Mouse (Mus musculus): ENCODE data around the gene 2010300C02Rik.

The 2010300C02Rik gene

DNA sequence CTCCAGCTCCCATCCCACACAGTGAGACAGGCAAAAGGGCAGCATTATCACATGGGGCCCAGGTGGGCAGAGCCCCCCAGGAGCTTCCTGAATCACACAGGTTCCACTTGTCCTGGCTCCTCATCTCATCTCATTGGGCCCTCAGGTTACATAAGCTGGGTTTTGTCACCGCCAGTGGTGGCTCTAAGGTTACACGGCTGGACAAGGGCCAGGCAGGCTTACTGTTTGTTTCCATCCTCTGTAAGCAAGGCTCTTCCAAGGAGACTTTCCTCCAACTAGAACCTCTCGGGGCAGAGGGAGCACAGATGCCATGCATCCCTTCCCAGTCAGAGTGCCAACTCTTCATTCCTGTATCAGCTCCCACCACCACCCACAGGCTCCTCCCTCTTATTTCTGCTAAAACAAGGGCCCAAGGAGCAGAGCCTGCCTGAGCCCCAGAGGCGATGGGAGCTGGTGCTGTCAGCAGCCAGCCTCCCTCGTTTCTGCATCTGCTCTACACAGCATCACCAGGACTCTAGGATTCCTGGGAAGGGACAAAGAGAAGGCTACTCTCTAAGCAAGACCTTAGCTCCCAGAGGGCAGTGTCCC, 20.9 kb downstream of the 2010300C02Rik start:
- peaks cover 11% of the 10 kb centered on the region for H3K27me3 ChIP-seq (ENCODE audit: insufficient read depth, low read length)
- TF ChIP-seq CTCF (conservative IDR thresholded peaks at IDR 0.05; ENCODE audit: low read length) (no peak), POU5F1 (IDR thresholded peaks at IDR 0.05; ENCODE audit: borderline replicate concordance, low read length) (no peak), NANOG (IDR thresholded peaks at IDR 0.05; ENCODE audit: borderline replicate concordance, low read length) (no peak)
- peaks cover 26% of the 10 kb centered on the region for H3K4me1 ChIP-seq (replicated peaks; ENCODE audit: low read depth, low read length)
- no peak overlapping the region for H3K4me3 ChIP-seq (replicated peaks; ENCODE audit: low read length)
- H3K36me3 ChIP-seq (ENCODE audit: insufficient read depth, low read length): no peaks in the 10 kb centered on the region
- H3K9me3 ChIP-seq (ENCODE audit: low read length): no peaks in the 10 kb centered on the region

GRCm38 (mm10) chr1:37698186-37698839, 21.6 kb downstream of the 2010300C02Rik start:
- no peaks in the 10 kb centered on the region for H3K9me3 ChIP-seq (ENCODE audit: low read length)
- peaks cover 11% of the 10 kb centered on the region for H3K27me3 ChIP-seq (ENCODE audit: insufficient read depth, low read length)
- no peaks in the 10 kb centered on the region for H3K36me3 ChIP-seq (ENCODE audit: insufficient read depth, low read length)
- no peak overlapping the region for H3K4me3 ChIP-seq (replicated peaks; ENCODE audit: low read length)
- peaks cover 30% of the 10 kb centered on the region for H3K4me1 ChIP-seq (replicated peaks; ENCODE audit: low read depth, low read length)
- TF ChIP-seq CTCF (conservative IDR thresholded peaks at IDR 0.05; ENCODE audit: low read length): no peak
- TF ChIP-seq NANOG (IDR thresholded peaks at IDR 0.05; ENCODE audit: borderline replicate concordance, low read length): no peak
- TF ChIP-seq POU5F1 (IDR thresholded peaks at IDR 0.05; ENCODE audit: borderline replicate concordance, low read length): no peak

GRCm38 (mm10) chr1:37696918-37697317, 23.0 kb downstream of the 2010300C02Rik start:
- no peaks in the 10 kb centered on the region for H3K9me3 ChIP-seq (ENCODE audit: low read length)
- peaks cover 21% of the 10 kb centered on the region for H3K4me1 ChIP-seq (replicated peaks; ENCODE audit: low read depth, low read length)
- no peak for TF ChIP-seq NANOG (IDR thresholded peaks at IDR 0.05; ENCODE audit: borderline replicate concordance, low read length)
- no peak for TF ChIP-seq CTCF (conservative IDR thresholded peaks at IDR 0.05; ENCODE audit: low read length)
- no peak for TF ChIP-seq POU5F1 (IDR thresholded peaks at IDR 0.05; ENCODE audit: borderline replicate concordance, low read length)
- no peaks in the 10 kb centered on the region for H3K36me3 ChIP-seq (ENCODE audit: insufficient read depth, low read length)
- H3K4me3 ChIP-seq (replicated peaks; ENCODE audit: low read length): no peak overlapping the region
- H3K27me3 ChIP-seq (ENCODE audit: insufficient read depth, low read length): peaks cover 21% of the 10 kb centered on the region

GRCm38 (mm10) chr1:37695732-37696131, 24.2 kb downstream of the 2010300C02Rik start:
- peaks cover 29% of the 10 kb centered on the region for H3K4me1 ChIP-seq (replicated peaks; ENCODE audit: low read depth, low read length)
- peaks cover 22% of the 10 kb centered on the region for H3K27me3 ChIP-seq (ENCODE audit: insufficient read depth, low read length)
- no peak overlapping the region for H3K4me3 ChIP-seq (replicated peaks; ENCODE audit: low read length)
- H3K9me3 ChIP-seq (ENCODE audit: low read length): no peaks in the 10 kb centered on the region
- no peaks in the 10 kb centered on the region for H3K36me3 ChIP-seq (ENCODE audit: insufficient read depth, low read length)
- TF ChIP-seq NANOG (IDR thresholded peaks at IDR 0.05; ENCODE audit: borderline replicate concordance, low read length) (no peak), CTCF (conservative IDR thresholded peaks at IDR 0.05; ENCODE audit: low read length) (no peak)

- H3K36me3 ChIP-seq (ENCODE audit: insufficient read depth, low read length): no peaks in the 10 kb centered on the region
- no peaks in the 10 kb centered on the region for H3K9me3 ChIP-seq (ENCODE audit: low read length)
- peaks cover 22% of the 10 kb centered on the region for H3K27me3 ChIP-seq (ENCODE audit: insufficient read depth, low read length)
- peaks cover 29% of the 10 kb centered on the region for H3K4me1 ChIP-seq (replicated peaks; ENCODE audit: low read depth, low read length)
- H3K4me3 ChIP-seq (replicated peaks; ENCODE audit: low read length): no peak overlapping the region
- TF ChIP-seq NANOG (IDR thresholded peaks at IDR 0.05; ENCODE audit: borderline replicate concordance, low read length): no peak
- TF ChIP-seq POU5F1 (IDR thresholded peaks at IDR 0.05; ENCODE audit: borderline replicate concordance, low read length): no peak
Observed at GRCm38 (mm10) chr1:37694417-37694816, 25.5 kb downstream of the 2010300C02Rik start.

DNA sequence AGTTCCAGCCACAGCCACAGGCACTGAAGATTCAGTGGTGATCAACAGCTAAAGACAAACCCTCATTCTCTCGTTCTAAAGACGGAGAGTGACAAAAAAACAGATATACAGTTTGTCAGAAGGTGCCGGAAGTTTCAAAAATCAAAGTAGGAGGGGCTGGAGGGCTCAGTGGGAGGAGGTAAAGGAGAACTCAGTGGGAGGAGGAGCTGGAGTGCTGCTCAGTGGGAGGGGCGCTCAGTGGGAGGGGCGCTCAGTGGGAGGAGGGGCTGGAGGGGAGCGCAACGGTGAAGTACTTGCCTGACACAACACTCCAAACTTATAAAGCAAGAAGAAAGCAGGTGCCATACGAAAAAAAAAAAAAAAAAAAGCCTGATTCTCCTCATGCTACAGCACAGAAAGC, 28.7 kb downstream of the 2010300C02Rik start:
- H3K36me3 ChIP-seq (ENCODE audit: insufficient read depth, low read length): no peaks in the 10 kb centered on the region
- H3K9me3 ChIP-seq (ENCODE audit: low read length): no peaks in the 10 kb centered on the region
- TF ChIP-seq POU5F1 (IDR thresholded peaks at IDR 0.05; ENCODE audit: borderline replicate concordance, low read length): no peak
- no peak for TF ChIP-seq NANOG (IDR thresholded peaks at IDR 0.05; ENCODE audit: borderline replicate concordance, low read length)
- TF ChIP-seq CTCF (conservative IDR thresholded peaks at IDR 0.05; ENCODE audit: low read length): no peak
- peaks cover 17% of the 10 kb centered on the region for H3K27me3 ChIP-seq (ENCODE audit: insufficient read depth, low read length)
- H3K4me3 ChIP-seq (replicated peaks; ENCODE audit: low read length): no peak overlapping the region
- H3K4me1 ChIP-seq (replicated peaks; ENCODE audit: low read depth, low read length): peaks cover 27% of the 10 kb centered on the region

DNA sequence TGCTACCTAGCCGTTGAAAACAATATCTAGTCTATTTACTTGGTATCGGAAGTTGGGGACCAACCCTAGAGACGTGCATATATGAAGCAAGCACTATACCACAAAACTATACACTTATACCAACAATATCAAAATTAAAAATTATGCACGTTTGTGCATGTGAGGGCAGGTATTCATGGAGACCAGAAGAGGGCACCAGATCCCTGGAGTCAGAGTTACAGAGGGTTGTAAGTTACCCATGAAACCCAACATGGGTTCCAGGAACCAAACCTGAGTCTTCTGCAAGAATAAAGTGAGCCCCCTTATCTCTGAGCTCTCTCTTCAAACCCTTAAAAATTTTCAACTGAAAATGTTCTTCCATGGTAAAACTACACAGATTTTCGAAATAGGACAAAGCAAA, 29.2 kb downstream of the 2010300C02Rik start:
- TF ChIP-seq NANOG (IDR thresholded peaks at IDR 0.05; ENCODE audit: borderline replicate concordance, low read length) (no peak), CTCF (conservative IDR thresholded peaks at IDR 0.05; ENCODE audit: low read length) (peak; percentile 32; the same call in 1 of the 2 replicates), POU5F1 (IDR thresholded peaks at IDR 0.05; ENCODE audit: borderline replicate concordance, low read length) (no peak)
- Histone ChIP-seq H3K27me3 (ENCODE audit: insufficient read depth, low read length) (peaks cover 14% of the 10 kb centered on the region), H3K4me1 (replicated peaks; ENCODE audit: low read depth, low read length) (peaks cover 27% of the 10 kb centered on the region), H3K36me3 (ENCODE audit: insufficient read depth, low read length) (no peaks in the 10 kb centered on the region), H3K9me3 (ENCODE audit: low read length) (no peaks in the 10 kb centered on the region), H3K4me3 (replicated peaks; ENCODE audit: low read length) (no peak overlapping the region)

GRCm38 (mm10) chr1:37689730-37690129, 30.2 kb downstream of the 2010300C02Rik start:
- H3K27me3 ChIP-seq (ENCODE audit: insufficient read depth, low read length): peaks cover 13% of the 10 kb centered on the region
- H3K4me3 ChIP-seq (replicated peaks; ENCODE audit: low read length): no peak overlapping the region
- H3K36me3 ChIP-seq (ENCODE audit: insufficient read depth, low read length): no peaks in the 10 kb centered on the region
- H3K4me1 ChIP-seq (replicated peaks; ENCODE audit: low read depth, low read length): peaks cover 22% of the 10 kb centered on the region
- TF ChIP-seq NANOG (IDR thresholded peaks at IDR 0.05; ENCODE audit: borderline replicate concordance, low read length) (no peak), CTCF (conservative IDR thresholded peaks at IDR 0.05; ENCODE audit: low read length) (no peak), POU5F1 (IDR thresholded peaks at IDR 0.05; ENCODE audit: borderline replicate concordance, low read length) (no peak)
- H3K9me3 ChIP-seq (ENCODE audit: low read length): peaks cover 6% of the 10 kb centered on the region
